Mouse (Mus musculus) left cerebral cortex, adult 2 months (tissue): ENCODE data around the gene Mrpl54. TPM values are rescaled to one million over a fixed set of nuclear protein-coding genes. Genes with fewer than 3 reads are reported as not detected.

ENCODE experiments used
- DNase-seq, 2 experiments: peaks; one replicate each; pipeline ENCODE4 v3.0.0; 2021 to 2022; ENCODE audit warnings: low spot score in 2 of 2, mixed read lengths in 1 of 2; ENCODE audit errors: extremely low spot score in 1 of 2
- H3K27ac ChIP-seq: fragments of 200-600 bp; 2 replicates; pipeline ENCODE4 v1.8.1; 2022
- H3K4me3 ChIP-seq: fragments of 200-600 bp; 2 replicates; pipeline ENCODE4 v1.8.1; 2022
- CTCF ChIP-seq: fragments of 200-600 bp; IDR thresholded peaks from 2 replicates; pipeline ENCODE4 v1.8.1; 2022; ENCODE audit warnings: antibody characterized with exemption, mild to moderate bottlenecking, moderate library complexity
- intact Hi-C: fragments of 180-260 bp; cut with DNase I; formaldehyde crosslinking; loops from one replicate; pipeline ENCODE4 v1.15.1; 2025
- long read RNA-seq, 2 experiments: library from polyadenylated mRNA; stranded (forward); transcript quantifications; one replicate each; pipeline ENCODE4 v2.0.0; 2021; ENCODE audit warnings: borderline mapping rate in 2 of 2
- total RNA-seq, 2 experiments: library from RNA; stranded (reverse); gene quantifications; 2 replicates each; pipeline ENCODE4 v1.2.3; 2021

The Mrpl54 gene
- total RNA-seq, result 10 to 100 TPM; 41.3 to 42.8 TPM
- long read RNA-seq, experiment 1, transcript Mrpl54-201 (3 exons, 604 nt), result major isoform, 15 of 19 reads
- long read RNA-seq, experiment 1, partial matches to known transcripts, result 1 of 19 reads
- long read RNA-seq, experiment 1, other reads (novel, unspliced or antisense), result 2 of 19 reads
- long read RNA-seq, experiment 2, transcript Mrpl54-201 (3 exons, 604 nt), result major isoform, 12 of 12 reads
- long read RNA-seq, experiment 2, partial matches to known transcripts, result 0 of 12 reads
- long read RNA-seq, experiment 2, other reads (novel, unspliced or antisense), result 0 of 12 reads

DNA sequence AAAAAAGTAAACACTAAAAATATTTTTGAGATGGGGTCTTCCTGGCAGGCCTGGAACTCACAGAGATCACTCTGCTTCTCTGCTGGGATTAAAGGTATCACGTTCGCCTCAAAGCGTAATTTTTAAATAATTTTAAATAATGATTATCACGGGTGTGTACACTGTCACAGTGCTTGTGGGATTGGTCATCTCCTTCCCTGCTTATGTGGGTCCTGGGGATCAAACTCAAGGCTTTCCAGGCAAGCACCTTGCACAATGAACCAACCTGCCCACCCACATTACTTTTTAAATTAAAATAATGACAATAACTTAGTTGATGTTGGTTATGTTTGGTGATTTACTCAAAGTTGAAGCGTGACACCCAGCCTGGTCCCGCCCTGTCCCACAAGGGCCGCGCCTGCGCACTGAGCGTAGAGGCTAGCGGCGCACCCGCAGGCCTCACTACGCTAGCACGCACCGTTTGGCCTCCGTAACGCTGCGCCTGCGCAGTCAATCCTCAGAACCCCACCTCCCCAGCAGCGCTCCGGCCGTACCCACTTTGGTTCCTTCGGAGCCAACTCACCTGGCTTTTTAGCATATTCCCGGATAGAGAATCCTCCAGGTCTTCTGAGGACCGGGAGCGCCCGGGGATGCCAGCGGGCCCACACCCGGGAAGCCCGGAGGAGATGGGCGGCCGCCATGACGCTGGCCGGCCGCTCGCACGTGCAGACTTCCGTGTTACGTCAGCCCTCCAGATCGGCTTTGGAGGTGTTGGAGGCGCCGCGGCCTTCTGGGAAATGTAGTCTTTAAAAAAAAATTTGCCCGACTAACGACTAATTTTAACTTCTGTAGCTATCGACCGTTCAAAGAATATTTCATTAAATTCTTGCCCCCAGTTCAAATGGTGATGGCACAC lies at the start of gene Mrpl54, which contains the start of gene Apba3:
Mrpl54 (minus strand) TSS at position 724 of the 895 bp plus-strand sequence.
Apba3 (plus strand) TSS at position 750 of the 895 bp plus-strand sequence.
- no peak for TF ChIP-seq CTCF
- H3K4me3 ChIP-seq, result peak within 1 kb of the TSS; percentile 94
- peak within 1 kb of the TSS; percentile 100 for H3K27ac ChIP-seq
- intact Hi-C loops, result loop anchor here (5.0 kb wide), 1 partner anchor 74 kb away; no protein-coding TSS in a partner anchor
- DNase-seq, result peak; percentile 94 to 95

DNA sequence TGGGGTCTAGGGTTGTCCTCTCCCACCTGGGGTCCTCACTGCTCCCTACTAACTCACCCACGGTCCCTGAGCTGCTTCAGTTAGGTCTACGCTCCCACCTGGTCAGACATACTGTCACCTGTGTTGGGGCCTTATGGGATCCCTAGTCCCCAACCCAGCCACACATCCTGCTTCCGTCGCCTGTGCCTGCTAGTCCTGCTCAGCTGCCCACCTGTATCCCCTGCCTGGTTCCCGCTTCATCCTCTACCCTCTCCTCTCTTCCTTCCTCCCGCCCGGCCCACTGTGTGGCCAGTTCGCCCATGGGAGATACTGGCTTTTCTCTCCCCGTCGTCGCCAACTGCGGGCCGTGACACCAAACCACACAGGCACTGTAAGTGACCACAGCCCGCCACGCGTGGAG lies 48.9 kb upstream of the Mrpl54 start:
- Histone ChIP-seq H3K4me3 (no peak overlapping the region), H3K27ac (no peak overlapping the region)
- no peak for DNase-seq
- TF ChIP-seq CTCF, result no peak
- intact Hi-C loops, result no loop called here

DNA sequence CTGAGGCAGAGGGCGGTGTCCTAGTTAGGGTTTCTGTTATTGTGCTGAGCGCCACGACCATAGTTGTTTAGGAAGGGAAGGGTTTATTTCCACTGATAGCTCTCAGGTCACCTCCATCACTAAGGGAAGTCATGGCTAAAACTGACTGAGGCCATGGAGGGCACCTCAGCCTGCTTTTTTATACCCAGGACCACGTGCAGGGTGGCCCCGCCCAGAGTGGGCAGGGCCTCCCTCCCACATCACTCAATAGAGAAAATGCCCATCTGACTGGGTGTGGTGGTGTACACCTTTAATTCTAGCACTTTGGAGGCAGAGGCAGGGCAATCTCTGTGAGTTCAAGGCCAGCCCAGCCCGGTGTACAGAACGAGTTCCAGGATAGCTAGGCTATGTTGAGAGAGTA lies 47.5 kb upstream of the Mrpl54 start:
- intact Hi-C loops, result no loop called here
- Histone ChIP-seq H3K27ac (no peak overlapping the region), H3K4me3 (no peak overlapping the region)
- TF ChIP-seq CTCF, result no peak
- DNase-seq, result no peak

DNA sequence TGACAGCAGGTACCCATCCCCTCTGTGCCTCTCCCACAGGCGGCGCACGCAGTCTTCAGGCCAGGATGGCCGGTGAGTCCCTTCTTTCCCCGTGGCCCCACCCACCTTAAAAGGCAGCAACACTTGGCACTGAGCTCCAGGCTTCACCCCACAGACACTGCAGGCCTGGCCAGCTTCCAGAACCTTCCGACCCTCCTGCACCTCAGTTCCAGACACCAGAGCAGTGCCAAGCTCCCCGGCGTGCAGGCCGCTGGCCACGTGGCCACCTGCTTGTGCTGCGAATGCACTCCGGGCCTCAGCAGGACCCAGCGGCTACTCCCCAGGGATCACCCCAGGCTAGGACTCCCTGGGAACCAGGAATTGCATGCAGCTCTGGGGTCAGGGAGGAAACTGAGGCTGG lies 46.8 kb upstream of the Mrpl54 start:
- intact Hi-C loops, result no loop called here
- Histone ChIP-seq H3K4me3 (no peak overlapping the region), H3K27ac (no peak overlapping the region)
- TF ChIP-seq CTCF, result no peak
- DNase-seq, result no peak

DNA sequence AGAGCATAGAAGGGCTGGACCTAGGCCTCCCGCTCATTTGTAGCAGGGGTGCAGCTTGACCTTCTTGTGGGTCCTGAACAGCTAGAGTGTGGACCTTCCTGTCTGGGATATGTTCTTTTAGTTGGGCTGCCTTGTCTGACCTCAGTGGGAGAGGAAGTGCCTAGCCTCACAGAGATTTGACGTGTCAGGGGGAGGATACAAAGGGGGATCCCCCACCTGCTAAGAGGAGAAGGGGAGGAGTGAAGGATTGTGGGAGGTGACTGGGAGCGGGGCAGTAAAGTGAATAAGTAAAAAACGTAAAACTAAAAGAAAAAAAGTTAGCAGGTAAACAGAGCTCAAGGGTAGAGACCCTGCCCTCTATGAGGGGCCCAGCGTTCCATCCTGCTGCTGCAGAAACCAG lies 42.8 kb upstream of the Mrpl54 start:
- Histone ChIP-seq H3K4me3 (no peak overlapping the region), H3K27ac (no peak overlapping the region)
- DNase-seq, result no peak
- intact Hi-C loops, result no loop called here
- no peak for TF ChIP-seq CTCF

DNA sequence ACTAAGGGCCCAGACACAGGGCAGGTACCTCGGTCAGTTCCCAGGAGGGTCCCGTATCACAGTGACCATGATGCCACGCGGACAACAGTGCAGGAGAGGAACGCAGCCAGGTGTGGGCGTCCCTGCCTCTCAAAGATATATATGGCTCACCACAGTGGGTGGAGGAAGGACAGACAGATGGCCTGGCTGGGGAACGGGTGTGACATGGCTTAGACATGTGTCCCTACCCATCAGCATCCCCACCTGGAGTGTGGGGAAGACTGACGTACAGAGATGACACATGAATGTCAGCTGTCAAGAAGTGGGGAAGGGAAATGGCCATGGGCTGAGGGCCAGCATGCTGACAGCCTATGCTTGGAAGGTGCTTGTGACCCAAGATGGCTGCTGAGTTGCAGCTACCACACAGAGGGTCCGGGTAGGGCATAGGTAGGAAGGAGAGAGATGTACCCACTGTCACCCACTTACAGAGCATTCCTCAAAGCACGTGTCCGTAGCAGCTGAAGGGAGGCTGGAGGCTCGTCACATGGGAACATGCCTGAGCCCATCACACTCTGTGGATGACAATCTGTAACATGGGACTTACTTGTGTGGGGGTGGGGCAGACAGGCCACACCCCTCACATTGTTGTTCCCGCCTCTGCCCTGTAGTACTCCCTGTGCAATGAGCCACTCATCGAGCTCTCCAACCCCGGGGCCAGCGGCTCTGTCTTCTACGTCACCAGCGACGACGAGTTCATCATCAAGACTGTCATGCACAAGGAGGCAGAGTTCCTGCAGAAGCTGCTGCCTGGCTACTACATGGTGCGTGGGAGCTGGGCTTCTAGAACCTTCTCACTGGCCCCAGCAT lies 40.3 kb upstream of the Mrpl54 start:
- TF ChIP-seq CTCF, result no peak
- peak overlapping the region; percentile 81 for H3K27ac ChIP-seq
- no peak overlapping the region for H3K4me3 ChIP-seq
- intact Hi-C loops, result no loop called here
- peak in 1 of 2 experiments; percentile 67 for DNase-seq

DNA sequence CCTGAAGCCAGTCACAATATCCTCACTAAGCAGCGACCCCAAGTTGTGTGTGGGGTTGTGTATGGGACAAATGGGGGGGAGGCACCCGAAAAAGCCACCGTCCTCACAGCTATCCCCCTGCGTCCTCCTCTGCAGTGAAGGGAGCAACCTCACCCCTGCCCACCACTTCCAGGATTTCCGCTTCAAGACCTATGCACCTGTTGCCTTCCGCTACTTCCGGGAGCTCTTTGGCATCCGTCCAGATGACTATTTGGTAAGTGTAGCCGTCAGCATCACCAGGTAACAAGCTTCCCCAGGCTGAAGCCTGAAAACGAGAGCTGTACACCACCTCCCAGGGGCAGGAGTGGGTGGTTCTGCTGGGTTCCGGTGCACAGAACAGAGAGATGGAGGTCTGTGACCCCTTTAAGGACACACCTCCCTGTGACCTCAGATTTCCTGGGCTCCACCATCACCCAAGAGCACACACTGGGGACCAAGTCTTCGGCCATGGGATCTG lies 39.5 kb upstream of the Mrpl54 start:
- no peak for TF ChIP-seq CTCF
- intact Hi-C loops, result no loop called here
- DNase-seq, result no peak
- Histone ChIP-seq H3K27ac (peak overlapping the region; percentile 81), H3K4me3 (no peak overlapping the region)

DNA sequence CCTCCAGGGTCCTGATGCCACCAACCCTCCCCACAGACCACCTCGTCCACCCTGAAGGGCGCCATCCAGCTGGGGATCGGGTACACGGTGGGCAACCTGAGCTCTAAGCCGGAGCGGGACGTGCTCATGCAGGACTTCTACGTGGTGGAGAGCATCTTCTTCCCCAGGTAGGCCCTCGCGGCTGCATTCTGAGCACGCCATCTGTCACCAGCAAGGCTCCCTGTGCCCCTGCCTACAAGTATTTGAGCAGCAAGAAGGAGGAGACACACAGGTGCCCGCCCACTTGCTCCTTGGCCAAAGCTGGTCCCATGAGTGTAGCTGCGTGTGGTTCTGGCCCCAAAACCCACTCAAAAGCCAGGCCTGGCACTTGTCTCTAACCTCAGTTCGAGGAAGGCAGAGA lies 38.9 kb upstream of the Mrpl54 start:
- intact Hi-C loops, result loop anchor here (1.0 kb wide), 1 partner anchor 16 kb away; no protein-coding TSS in a partner anchor
- no peak for TF ChIP-seq CTCF
- Histone ChIP-seq H3K4me3 (no peak overlapping the region), H3K27ac (peak overlapping the region; percentile 81)
- no peak for DNase-seq

DNA sequence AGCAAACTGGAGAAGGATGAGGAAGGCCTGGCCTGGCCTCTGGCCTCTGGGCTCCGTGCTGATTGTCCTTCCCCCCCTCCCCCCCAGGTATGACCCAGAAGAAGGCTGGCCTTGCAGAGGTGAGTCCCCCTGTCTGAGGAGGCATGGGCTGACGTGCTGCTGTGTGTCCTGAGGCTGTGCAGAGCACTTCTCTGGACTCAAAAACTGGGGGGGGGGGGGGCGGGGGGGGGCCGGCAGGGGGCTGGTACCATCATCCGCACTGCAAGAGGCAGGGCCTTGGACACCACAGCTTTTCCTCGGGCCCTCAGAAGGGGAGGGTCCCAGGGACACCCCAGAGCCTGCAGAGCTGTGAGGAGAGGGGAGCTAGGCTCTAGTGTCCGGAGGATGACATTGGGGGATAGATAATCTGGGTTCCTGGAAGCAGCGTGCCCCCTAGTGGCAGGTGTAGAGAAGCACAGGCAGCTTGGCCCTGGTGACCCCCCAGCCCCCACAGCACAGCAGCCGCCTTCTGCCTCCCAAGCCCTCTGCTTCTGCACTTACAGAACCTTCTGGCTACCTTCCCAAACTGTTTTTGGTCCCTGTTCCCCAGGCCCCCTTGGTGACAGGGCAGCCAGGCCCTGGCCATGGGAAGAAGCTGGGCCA lies 38.0 kb upstream of the Mrpl54 start:
- peak; percentile 90 for TF ChIP-seq CTCF
- intact Hi-C loops, result loop anchor here (1.0 kb wide), 1 partner anchor 15 kb away; no protein-coding TSS in a partner anchor
- peak in 1 of 2 experiments; percentile 58 for DNase-seq
- peak overlapping the region; percentile 94 for H3K27ac ChIP-seq
- peak overlapping the region; percentile 13; the same call in 1 of the 2 replicates for H3K4me3 ChIP-seq

DNA sequence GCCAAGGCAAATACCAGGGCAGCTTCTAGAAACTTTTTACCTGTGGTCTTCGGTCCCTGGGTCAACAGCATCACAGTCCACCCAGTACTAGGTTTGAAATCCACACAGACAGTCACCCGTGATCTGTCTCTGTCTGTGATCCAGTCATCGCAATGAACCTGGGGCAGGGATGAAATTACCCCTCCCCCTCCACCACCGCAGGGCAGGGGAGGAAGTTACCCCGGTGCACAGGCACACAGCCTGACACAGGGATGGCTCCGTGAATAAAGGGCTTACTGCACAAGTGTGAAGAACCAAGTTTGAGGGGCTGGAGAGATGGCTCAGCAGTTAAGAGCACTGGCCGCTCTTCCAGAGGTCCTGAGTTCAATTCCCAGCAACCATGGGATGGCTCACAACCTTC lies 37.0 kb upstream of the Mrpl54 start:
- H3K27ac ChIP-seq, result peak overlapping the region; percentile 94
- H3K4me3 ChIP-seq, result no peak overlapping the region
- DNase-seq, result no peak
- intact Hi-C loops, result no loop called here
- TF ChIP-seq CTCF, result no peak

DNA sequence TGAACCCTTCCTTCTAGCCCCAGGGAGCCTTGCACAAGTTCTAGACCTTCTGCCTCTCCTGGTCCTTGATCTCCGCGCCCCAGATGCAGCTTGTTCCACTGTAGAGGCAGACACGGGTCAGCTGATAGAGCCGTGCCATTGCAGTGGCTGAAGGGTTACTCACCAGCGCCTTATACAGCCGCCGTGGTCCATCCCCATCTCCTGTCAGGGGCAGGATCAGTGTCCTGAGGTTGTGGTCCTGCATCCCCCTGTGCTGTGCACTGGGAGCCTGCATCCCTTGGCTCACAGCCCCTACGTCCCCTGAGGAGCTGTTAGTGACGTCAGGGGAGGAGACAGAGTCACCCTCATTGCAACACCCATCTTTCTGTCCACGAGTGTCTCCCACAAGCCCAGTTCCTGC lies 36.5 kb upstream of the Mrpl54 start:
- peak overlapping the region; percentile 41 for H3K4me3 ChIP-seq
- DNase-seq, result no peak
- peak overlapping the region; percentile 94 for H3K27ac ChIP-seq
- intact Hi-C loops, result no loop called here
- TF ChIP-seq CTCF, result no peak
